Comparison of ENCODE assay signal across 1 mouse cellular context in the genomic region with DNA sequence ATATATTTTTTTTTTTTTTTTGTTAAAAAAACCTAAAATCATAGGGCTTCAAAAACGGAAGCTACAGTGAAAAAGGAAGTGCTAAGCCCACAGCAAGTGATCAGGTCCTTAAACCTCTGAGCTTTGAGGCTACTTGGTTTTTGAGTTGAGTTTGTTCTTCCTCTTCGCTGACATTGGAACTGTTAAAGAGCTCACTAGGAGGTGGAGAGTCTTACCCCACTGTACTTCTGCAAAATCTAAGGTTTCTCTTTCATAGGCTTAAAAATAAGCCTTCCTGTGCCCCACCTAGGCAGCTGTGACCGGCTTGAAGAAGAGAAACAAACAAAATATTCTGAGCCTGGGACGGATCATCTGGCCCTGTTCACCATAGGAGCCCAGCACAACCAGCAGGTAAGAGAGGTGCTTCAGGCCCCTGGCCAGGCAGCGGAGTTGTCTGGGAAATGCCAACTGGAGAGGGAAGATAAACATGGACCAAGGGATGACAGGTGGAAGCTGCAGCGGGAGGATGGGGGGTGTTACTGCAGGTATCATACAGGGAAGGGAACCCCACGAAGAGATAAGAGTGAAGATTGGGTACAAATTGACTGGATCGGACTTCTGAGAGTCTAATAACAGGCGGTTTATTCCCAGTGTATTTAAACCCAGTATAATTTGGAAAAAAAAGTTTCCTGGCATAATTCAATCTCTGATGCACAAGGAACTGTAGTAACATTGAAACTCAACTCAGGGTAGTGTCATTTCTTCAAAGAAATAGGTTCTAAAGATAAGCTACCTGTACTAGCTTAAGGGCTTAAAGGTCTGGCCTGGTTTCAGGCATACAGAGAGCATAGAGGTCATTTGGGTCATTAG.
TF ChIP-seq lines count a peak whose summit lies in the region.

No protein-coding gene starts in this region.

TF ChIP-seq in MEL, 35 proteins besides CTCF, POLR2A, EP300 and RAD21:
- TF ChIP-seq USF1 (IDR thresholded peaks at IDR 0.05; ENCODE audit: low read depth, low read length), result no peak
- no peak for TF ChIP-seq POLR2AphosphoS2 (IDR thresholded peaks at IDR 0.05; ENCODE audit: low read length)
- TF ChIP-seq TBP (IDR thresholded peaks at IDR 0.05; ENCODE audit: low read depth, low read length), result peak; percentile 89
- TF ChIP-seq ETS1 (IDR thresholded peaks at IDR 0.05; ENCODE audit: low read depth, low read length), result peak; percentile 53; the same call in 1 of the 2 replicates
- 0 out of 2 replicates have a peak, but pooled peaks have one; percentile 37 for TF ChIP-seq HCFC1 (IDR thresholded peaks at IDR 0.05; ENCODE audit: low read depth, low read length)
- no peak for TF ChIP-seq JUND (IDR thresholded peaks at IDR 0.05; ENCODE audit: low read depth, low read length)
- peak; percentile 90 for TF ChIP-seq ZNF384 (IDR thresholded peaks at IDR 0.05; ENCODE audit: low read depth, low read length)
- TF ChIP-seq ELF1 (IDR thresholded peaks at IDR 0.05; ENCODE audit: low read depth, low read length), result 0 out of 2 replicates have a peak, but pooled peaks have one; percentile 2
- TF ChIP-seq GATA1 (IDR thresholded peaks at IDR 0.05; ENCODE audit: low read depth, low read length), result peak; percentile 46
- peak; percentile 57 for TF ChIP-seq NELFE (IDR thresholded peaks at IDR 0.05; ENCODE audit: low read depth, low read length)
- no peak for TF ChIP-seq ZC3H11A (IDR thresholded peaks at IDR 0.05; ENCODE audit: low read depth, low read length)
- TF ChIP-seq TAL1 (IDR thresholded peaks at IDR 0.05; ENCODE audit: low read length), result peak; percentile 9; the same call in 1 of the 2 replicates
- peak; percentile 29; the same call in 1 of the 2 replicates for TF ChIP-seq SIN3A (IDR thresholded peaks at IDR 0.05; ENCODE audit: low read length)
- TF ChIP-seq CHD1 (IDR thresholded peaks at IDR 0.05; ENCODE audit: low read depth, low read length), result peak; percentile 70
